Mouse (Mus musculus): ENCODE results near the gene Hydin. TPM values are rescaled to one million over a fixed set of nuclear protein-coding genes. Genes with fewer than 3 reads are reported as not detected.

The Hydin gene
- total and polyA plus RNA-seq, 3 experiments = 9.5 to 17.3 (median 9.8) TPM

DNA sequence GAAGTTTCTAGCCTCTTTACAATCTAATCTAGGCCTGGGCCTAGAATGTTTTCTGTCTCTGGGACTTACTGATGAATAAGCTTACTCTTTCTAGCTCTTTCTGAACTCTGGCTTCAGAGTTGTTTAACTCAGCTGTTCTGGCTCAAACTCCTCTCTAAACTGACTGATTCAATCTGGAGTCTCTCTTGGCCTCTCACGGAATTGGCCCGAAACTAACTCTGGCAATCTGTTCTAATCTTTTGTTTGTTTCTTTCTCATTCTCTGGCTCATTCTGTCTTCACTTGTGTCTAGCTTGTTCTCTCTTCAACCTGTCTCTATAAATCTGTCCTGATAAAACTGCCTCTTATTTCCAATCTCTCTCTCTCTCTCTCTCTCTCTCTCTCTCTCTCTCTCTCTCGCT lies 137.7 kb downstream of the Hydin start:
- dilution Hi-C loops (cut with MboI; ENCODE audit: extremely low pct_ligation_motif_present, extremely low pct_unique_long_range_greater_than_20kb, low sequenced_read_pairs) (no loop called here), in situ Hi-C loops (cut with MboI; ENCODE audit: low pct_ligation_motif_present, low pct_unique_long_range_greater_than_20kb, low sequenced_read_pairs) (no loop called here)
- Histone ChIP-seq H3K27ac (ENCODE audit: insufficient read depth, low read depth) (no peak overlapping the region), H3K36me3 (replicated peaks in 1 of 2; ENCODE audit: control insufficient read depth in 1 of 2, insufficient read depth in 1 of 2, low read length in 1 of 2) (peaks cover 6 to 81% of the 10 kb centered on the region in 2 experiments), H3K27me3 (replicated peaks) (no peaks in the 10 kb centered on the region), H3K9ac (ENCODE audit: insufficient read depth, low read depth) (no peak overlapping the region), H3K4me1 (ENCODE audit: control insufficient read depth in 1 of 2, insufficient read depth in 2 of 2) (peaks cover 0 to 16% of the 10 kb centered on the region in 2 experiments; a peak in 2 of 4 replicates), H3K79me2 (replicated peaks; ENCODE audit: control insufficient read depth, extremely low read depth, insufficient read depth, poor library complexity, severe bottlenecking) (no peaks in the 10 kb centered on the region), H3K4me3 (replicated peaks in 1 of 3; ENCODE audit: low read depth in 2 of 3, low read length in 2 of 3, poor library complexity in 1 of 3) (no peak overlapping the region), H3K9me3 (replicated peaks; ENCODE audit: low read length) (no peaks in the 10 kb centered on the region), H3K4me2 (ENCODE audit: insufficient read depth, low read depth, poor library complexity, severe bottlenecking) (no peak overlapping the region)
- TF ChIP-seq SIN3A (IDR thresholded peaks at IDR 0.05; ENCODE audit: low read length) = no peak
- no peak for TF ChIP-seq MAX (IDR thresholded peaks at IDR 0.05; ENCODE audit: low read length)
- no peak for TF ChIP-seq JUN (IDR thresholded peaks at IDR 0.05; ENCODE audit: insufficient read depth, low read depth, low read length)
- TF ChIP-seq ETS1 (conservative IDR thresholded peaks at IDR 0.05; ENCODE audit: low read depth, low read length) = no peak
- no peak for TF ChIP-seq ZMIZ1 (IDR thresholded peaks at IDR 0.05; ENCODE audit: low read depth, low read length)
- TF ChIP-seq RCOR1 (conservative IDR thresholded peaks at IDR 0.05; ENCODE audit: low read depth, low read length) = no peak
- no peak for TF ChIP-seq USF1 (IDR thresholded peaks at IDR 0.05; ENCODE audit: low read depth, low read length)
- no peak for TF ChIP-seq RAD21 (IDR thresholded peaks at IDR 0.05; ENCODE audit: low read depth, low read length)
- TF ChIP-seq GABPA (IDR thresholded peaks at IDR 0.05; ENCODE audit: insufficient replicate concordance, low read depth, low read length) = no peak
- no peak for TF ChIP-seq JUND (conservative IDR thresholded peaks at IDR 0.05; ENCODE audit: low read depth, low read length)
- no peak for TF ChIP-seq IRF4 (IDR thresholded peaks at IDR 0.05; ENCODE audit: low read depth, low read length)
- TF ChIP-seq KAT2A (IDR thresholded peaks at IDR 0.05; ENCODE audit: insufficient replicate concordance, low read length) = no peak
- no peak for TF ChIP-seq PAX5 (IDR thresholded peaks at IDR 0.05; ENCODE audit: low read length)
- no peak for TF ChIP-seq BHLHE40 (IDR thresholded peaks at IDR 0.05; ENCODE audit: low read depth, low read length)
- no peak for TF ChIP-seq MYC (IDR thresholded peaks at IDR 0.05; ENCODE audit: low read depth, low read length)
- no peak for TF ChIP-seq EP300 (IDR thresholded peaks at IDR 0.05; ENCODE audit: low read length)
- no peak for DNase-seq (ENCODE audit: extremely low read depth)

DNA sequence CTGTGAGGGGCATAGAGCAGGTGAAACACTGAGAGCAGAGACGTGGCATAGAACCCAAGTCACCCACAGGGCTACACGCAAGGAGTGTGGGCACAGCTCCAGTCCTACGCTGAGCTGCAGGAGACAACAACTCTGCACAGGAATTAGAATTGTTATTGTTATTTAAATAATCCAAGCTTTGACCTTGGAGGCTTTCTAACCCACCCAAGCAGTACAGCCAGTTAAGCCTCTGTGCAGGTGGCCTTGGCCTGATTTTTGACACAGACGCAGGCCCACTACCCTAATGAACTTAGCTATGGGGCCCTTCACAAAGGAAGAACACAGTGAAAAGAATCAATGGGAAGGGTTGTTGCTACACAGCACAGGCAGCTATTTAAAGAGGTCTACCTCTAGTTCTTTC lies 148.3 kb downstream of the Hydin start:
- dilution Hi-C loops (cut with MboI; ENCODE audit: extremely low pct_ligation_motif_present, extremely low pct_unique_long_range_greater_than_20kb, low sequenced_read_pairs) (no loop called here), in situ Hi-C loops (cut with MboI; ENCODE audit: low pct_ligation_motif_present, low pct_unique_long_range_greater_than_20kb, low sequenced_read_pairs) (no loop called here)
- Histone ChIP-seq H3K36me3 (replicated peaks in 1 of 2; ENCODE audit: control insufficient read depth in 1 of 2, insufficient read depth in 1 of 2, low read length in 1 of 2) (peaks cover 19 to 91% of the 10 kb centered on the region in 2 experiments), H3K4me3 (replicated peaks in 1 of 3; ENCODE audit: low read depth in 2 of 3, low read length in 2 of 3, poor library complexity in 1 of 3) (no peak overlapping the region), H3K9ac (ENCODE audit: insufficient read depth, low read depth) (no peak overlapping the region), H3K27ac (ENCODE audit: insufficient read depth, low read depth) (no peak overlapping the region), H3K27me3 (replicated peaks) (no peaks in the 10 kb centered on the region), H3K4me1 (ENCODE audit: control insufficient read depth in 1 of 2, insufficient read depth in 2 of 2) (peaks cover 6 to 8% of the 10 kb centered on the region in 2 experiments), H3K79me2 (replicated peaks; ENCODE audit: control insufficient read depth, extremely low read depth, insufficient read depth, poor library complexity, severe bottlenecking) (no peaks in the 10 kb centered on the region), H3K9me3 (replicated peaks; ENCODE audit: low read length) (peaks cover under 1% of the 10 kb centered on the region), H3K4me2 (ENCODE audit: insufficient read depth, low read depth, poor library complexity, severe bottlenecking) (no peak overlapping the region)
- no peak for DNase-seq (ENCODE audit: extremely low read depth)
- TF ChIP-seq MAFK (IDR thresholded peaks at IDR 0.05; ENCODE audit: insufficient replicate concordance, low read length) (no peak), IRF4 (IDR thresholded peaks at IDR 0.05; ENCODE audit: low read depth, low read length) (no peak), CHD2 (IDR thresholded peaks at IDR 0.05; ENCODE audit: low read length) (no peak), NELFE (IDR thresholded peaks at IDR 0.05; ENCODE audit: low read depth, low read length) (no peak), HCFC1 (IDR thresholded peaks at IDR 0.05; ENCODE audit: low read depth, low read length) (no peak), EP300 (IDR thresholded peaks at IDR 0.05; ENCODE audit: low read length) (no peak), MYC (IDR thresholded peaks at IDR 0.05; ENCODE audit: low read depth, low read length) (no peak), MAX (IDR thresholded peaks at IDR 0.05; ENCODE audit: low read length) (no peak), USF1 (IDR thresholded peaks at IDR 0.05; ENCODE audit: low read depth, low read length) (no peak), PAX5 (IDR thresholded peaks at IDR 0.05; ENCODE audit: low read length) (no peak), UBTF (IDR thresholded peaks at IDR 0.05; ENCODE audit: low read depth, low read length) (no peak), RAD21 (IDR thresholded peaks at IDR 0.05; ENCODE audit: low read depth, low read length) (no peak), ZKSCAN1 (IDR thresholded peaks at IDR 0.05; ENCODE audit: borderline replicate concordance, low read depth, low read length) (no peak), ZMIZ1 (IDR thresholded peaks at IDR 0.05; ENCODE audit: low read depth, low read length) (no peak), BHLHE40 (IDR thresholded peaks at IDR 0.05; ENCODE audit: low read depth, low read length) (no peak), JUN (IDR thresholded peaks at IDR 0.05; ENCODE audit: insufficient read depth, low read depth, low read length) (no peak), SIN3A (IDR thresholded peaks at IDR 0.05; ENCODE audit: low read length) (no peak), POLR2AphosphoS2 (IDR thresholded peaks at IDR 0.05; ENCODE audit: low read depth, low read length) (no peak)

Measured in CH12.LX (cell line).